Mouse (Mus musculus): ENCODE data around the gene Rere. TPM values are rescaled to one million over a fixed set of nuclear protein-coding genes. Genes with fewer than 3 reads are reported as not detected.

Gene Rere
- polyA plus RNA-seq, 1 experiment from 2014 or later, result 31.4 TPM

DNA sequence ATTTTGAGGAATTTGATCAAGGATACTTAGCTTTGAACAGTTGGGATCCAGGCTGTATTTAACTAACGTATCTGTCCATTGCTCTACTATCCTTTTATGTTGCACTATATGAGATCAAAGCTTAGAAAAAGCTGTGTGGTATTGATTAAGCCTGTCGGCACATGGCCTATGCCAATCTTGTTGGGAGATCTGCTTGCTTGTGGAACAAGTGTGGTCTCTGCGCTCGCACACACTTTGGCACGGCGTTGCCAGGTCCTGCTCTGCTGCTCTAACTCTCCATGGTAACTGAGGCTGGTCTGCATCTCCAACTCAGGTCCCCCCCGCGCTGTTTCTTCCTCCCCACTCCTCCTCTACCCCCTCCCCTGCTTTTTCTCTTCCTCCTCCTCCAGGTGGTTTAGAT, 112.2 kb downstream of the Rere start:
- H3K4me2 ChIP-seq, result peak overlapping the region; percentile 3
- peaks cover 83% of the 10 kb centered on the region for H3K4me1 ChIP-seq (replicated peaks)
- no peak overlapping the region for H3K4me3 ChIP-seq (replicated peaks)
- peak overlapping the region; percentile 30; the same call in 1 of the 2 replicates for H3K27ac ChIP-seq
- WGBS, result 24% methylated on average over 8 of the region's 8 CpGs
- H3K9me3 ChIP-seq, result no peaks in the 10 kb centered on the region
- ATAC-seq (ENCODE audit: insufficient number of reproducible peaks, insufficient read depth, low FRiP score, low TSS enrichment, low read depth), result no peak
- peak overlapping the region; percentile 9; the same call in 1 of the 2 replicates for H3K9ac ChIP-seq (replicated peaks)
- no peaks in the 10 kb centered on the region for H3K27me3 ChIP-seq
- H3K36me3 ChIP-seq, result peaks cover 4% of the 10 kb centered on the region; the same call in 1 of the 2 replicates

DNA sequence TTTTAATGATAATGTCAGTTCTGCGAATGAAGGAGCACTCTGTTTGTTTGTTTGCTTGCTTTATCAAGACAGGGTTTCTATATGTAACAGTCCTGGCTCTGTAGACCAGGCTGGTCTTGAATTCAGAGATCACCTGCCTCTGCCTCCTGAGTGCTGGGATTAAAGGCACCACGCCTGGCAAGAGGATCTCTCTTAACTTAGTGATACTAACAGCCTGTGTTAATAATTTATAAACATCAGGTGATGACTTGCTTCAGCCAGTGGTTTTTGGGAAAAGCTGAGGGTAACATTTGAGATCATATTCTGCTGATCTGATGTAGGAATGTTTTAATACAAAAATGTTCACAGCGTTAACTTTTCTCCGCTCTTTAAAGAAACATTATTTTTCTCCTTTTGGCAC, 112.6 kb downstream of the Rere start:
- no peaks in the 10 kb centered on the region for H3K9me3 ChIP-seq
- WGBS, result 82% methylated on average over 4 of the region's 4 CpGs
- ATAC-seq (ENCODE audit: insufficient number of reproducible peaks, insufficient read depth, low FRiP score, low TSS enrichment, low read depth), result no peak
- H3K4me1 ChIP-seq (replicated peaks), result peaks cover 83% of the 10 kb centered on the region
- no peak overlapping the region for H3K27ac ChIP-seq
- H3K4me2 ChIP-seq, result no peak overlapping the region
- H3K9ac ChIP-seq (replicated peaks), result no peak overlapping the region
- peaks cover 4% of the 10 kb centered on the region; the same call in 1 of the 2 replicates for H3K36me3 ChIP-seq
- H3K27me3 ChIP-seq, result no peaks in the 10 kb centered on the region
- no peak overlapping the region for H3K4me3 ChIP-seq (replicated peaks)

DNA sequence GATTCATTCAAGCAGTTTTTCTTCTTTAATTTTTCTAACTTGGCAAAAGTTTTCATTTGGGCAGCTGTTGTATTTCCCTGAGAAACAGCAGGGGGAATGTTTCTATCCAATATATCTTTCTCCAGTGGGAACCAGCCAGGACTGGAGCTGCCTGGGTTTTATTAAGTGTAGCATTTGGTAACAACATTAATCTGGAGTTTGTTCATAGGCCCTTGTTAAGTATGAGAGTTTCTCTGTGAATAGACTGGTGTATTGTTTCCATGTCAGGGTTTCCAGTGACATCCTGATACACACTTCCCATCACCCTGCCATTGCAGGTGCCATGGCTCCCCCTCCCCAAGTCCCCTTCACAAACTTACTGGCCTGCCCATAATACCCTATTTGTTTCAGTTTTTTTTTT, 114.9 kb downstream of the Rere start:
- Histone ChIP-seq H3K27ac (peak overlapping the region; percentile 89), H3K4me1 (replicated peaks) (peaks cover 95% of the 10 kb centered on the region), H3K4me2 (0 out of 2 replicates have a peak overlapping the region, but pooled peaks have one; percentile 38), H3K9me3 (no peaks in the 10 kb centered on the region), H3K9ac (replicated peaks) (no peak overlapping the region), H3K36me3 (no peaks in the 10 kb centered on the region), H3K4me3 (replicated peaks) (no peak overlapping the region), H3K27me3 (no peaks in the 10 kb centered on the region)
- peak; percentile 53; the same call in 1 of the 2 replicates for ATAC-seq (ENCODE audit: insufficient number of reproducible peaks, insufficient read depth, low FRiP score, low TSS enrichment, low read depth)

DNA sequence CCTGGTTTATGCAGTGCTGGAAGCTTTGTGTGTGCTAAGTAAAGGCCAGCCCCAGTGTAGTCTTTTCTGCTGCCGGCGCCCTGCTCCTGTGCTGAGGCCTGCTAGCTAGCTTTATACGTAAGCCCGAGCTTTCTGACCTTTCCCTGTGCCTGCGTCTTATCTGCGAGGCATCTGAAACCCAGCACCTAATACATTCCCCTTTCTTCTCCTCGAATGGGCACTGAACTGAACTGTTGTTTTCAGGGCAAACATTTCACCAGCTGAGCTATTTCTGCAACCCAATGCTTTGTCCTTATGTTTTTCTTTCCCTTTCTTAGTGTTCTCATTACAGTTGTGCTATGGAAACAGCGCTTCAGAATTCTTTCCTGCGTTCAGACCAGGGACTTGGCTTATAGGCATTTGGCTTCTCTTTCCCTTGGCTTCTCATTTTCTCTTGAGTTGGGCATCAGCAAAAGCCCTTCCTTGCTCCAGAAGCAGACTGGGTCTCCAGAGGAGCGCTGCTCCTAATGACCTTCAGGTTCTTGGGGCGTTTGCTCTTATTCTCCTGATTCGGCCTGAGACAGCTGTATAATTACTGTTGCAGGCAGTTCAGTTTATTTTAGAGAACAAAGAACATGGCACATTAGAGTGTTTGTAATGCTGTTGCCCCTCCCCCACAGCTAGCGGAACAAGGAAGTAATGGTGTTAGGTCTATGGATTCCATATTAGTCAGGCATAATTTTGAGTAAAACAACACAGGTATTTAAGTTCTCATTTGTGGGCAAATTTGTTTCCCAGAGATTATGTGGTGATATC, 115.6 kb downstream of the Rere start:
- no peak overlapping the region for H3K4me3 ChIP-seq (replicated peaks)
- H3K9me3 ChIP-seq, result no peaks in the 10 kb centered on the region
- no peaks in the 10 kb centered on the region for H3K27me3 ChIP-seq
- peak overlapping the region; percentile 45; the same call in 1 of the 2 replicates for H3K9ac ChIP-seq (replicated peaks)
- peak overlapping the region; percentile 89 for H3K27ac ChIP-seq
- no peak for ATAC-seq (ENCODE audit: insufficient number of reproducible peaks, insufficient read depth, low FRiP score, low TSS enrichment, low read depth)
- 23% methylated on average over 13 of the region's 13 CpGs for WGBS
- peaks cover 95% of the 10 kb centered on the region for H3K4me1 ChIP-seq (replicated peaks)
- peak overlapping the region; percentile 38; the same call in 1 of the 2 replicates for H3K4me2 ChIP-seq
- no peaks in the 10 kb centered on the region for H3K36me3 ChIP-seq

DNA sequence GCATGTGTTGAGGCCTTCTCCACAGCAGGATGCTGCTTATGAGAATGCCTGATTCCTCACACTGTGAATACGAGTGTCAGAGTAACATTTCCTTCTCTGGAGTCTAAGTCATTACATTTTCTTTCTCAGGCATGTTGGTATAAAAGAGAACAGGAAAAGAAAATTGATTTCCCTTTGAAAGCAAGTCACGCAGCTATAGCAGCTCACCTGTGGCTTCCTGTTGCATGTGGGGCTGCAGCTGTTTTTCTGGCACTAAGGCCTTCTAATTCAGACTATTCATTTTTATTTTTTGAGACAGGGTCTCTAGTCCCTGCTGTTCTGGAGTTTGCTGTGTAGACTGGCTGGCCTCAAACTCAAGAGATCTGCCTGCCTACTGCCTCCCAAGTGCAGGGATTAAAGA, 117.6 kb downstream of the Rere start:
- Histone ChIP-seq H3K9ac (replicated peaks) (no peak overlapping the region), H3K4me2 (no peak overlapping the region), H3K4me1 (replicated peaks) (peaks cover 94% of the 10 kb centered on the region), H3K36me3 (no peaks in the 10 kb centered on the region), H3K9me3 (no peaks in the 10 kb centered on the region), H3K4me3 (replicated peaks) (no peak overlapping the region), H3K27ac (peak overlapping the region; percentile 50; the same call in 1 of the 2 replicates), H3K27me3 (no peaks in the 10 kb centered on the region)
- WGBS, result 37% methylated on average over 2 of the region's 2 CpGs
- ATAC-seq (ENCODE audit: insufficient number of reproducible peaks, insufficient read depth, low FRiP score, low TSS enrichment, low read depth), result no peak

DNA sequence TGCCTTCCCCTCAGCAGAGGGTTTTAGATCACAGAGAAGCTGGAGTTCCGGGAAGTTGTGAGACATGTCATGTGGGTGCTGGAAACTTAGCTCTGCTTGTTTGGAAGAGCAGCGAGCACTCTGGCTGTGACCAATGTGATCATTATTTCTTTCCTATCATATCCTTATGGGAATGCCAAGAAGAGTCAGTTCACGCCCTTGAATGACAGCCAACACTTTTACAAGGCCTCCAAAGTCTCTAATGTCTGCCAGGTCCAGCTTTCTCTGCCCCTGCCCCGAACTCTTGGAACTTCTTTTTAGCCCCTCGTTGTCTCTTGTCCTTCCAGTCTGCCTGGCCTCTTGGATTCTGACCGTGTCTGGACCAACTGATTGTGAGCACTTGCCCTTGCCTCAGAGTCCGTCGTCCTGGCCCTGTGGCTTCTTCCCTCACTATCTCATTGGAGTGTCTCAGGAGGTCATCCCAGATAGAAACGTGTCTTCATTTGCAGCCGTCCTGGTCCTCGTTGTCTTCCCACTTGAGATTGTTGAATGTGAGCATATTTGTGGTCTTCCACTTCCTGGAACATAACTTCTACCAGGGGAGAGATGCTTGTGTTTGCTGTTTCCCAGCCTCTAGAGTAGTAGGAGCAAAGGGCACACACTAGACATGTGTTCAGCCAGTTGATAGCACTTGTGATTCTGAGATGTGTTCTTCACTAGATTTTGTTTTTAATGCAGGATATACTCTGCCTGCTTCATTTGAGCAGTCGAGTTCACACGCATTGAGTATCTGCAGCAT, 120.6 kb downstream of the Rere start:
- ATAC-seq (ENCODE audit: insufficient number of reproducible peaks, insufficient read depth, low FRiP score, low TSS enrichment, low read depth), result no peak
- H3K4me1 ChIP-seq (replicated peaks), result peaks cover 84% of the 10 kb centered on the region
- H3K4me3 ChIP-seq (replicated peaks), result no peak overlapping the region
- 70% methylated on average over 13 of the region's 13 CpGs for WGBS
- no peak overlapping the region for H3K9ac ChIP-seq (replicated peaks)
- H3K9me3 ChIP-seq, result no peaks in the 10 kb centered on the region
- no peak overlapping the region for H3K4me2 ChIP-seq
- no peak overlapping the region for H3K27ac ChIP-seq
- no peaks in the 10 kb centered on the region for H3K27me3 ChIP-seq
- H3K36me3 ChIP-seq, result peaks cover 10% of the 10 kb centered on the region

DNA sequence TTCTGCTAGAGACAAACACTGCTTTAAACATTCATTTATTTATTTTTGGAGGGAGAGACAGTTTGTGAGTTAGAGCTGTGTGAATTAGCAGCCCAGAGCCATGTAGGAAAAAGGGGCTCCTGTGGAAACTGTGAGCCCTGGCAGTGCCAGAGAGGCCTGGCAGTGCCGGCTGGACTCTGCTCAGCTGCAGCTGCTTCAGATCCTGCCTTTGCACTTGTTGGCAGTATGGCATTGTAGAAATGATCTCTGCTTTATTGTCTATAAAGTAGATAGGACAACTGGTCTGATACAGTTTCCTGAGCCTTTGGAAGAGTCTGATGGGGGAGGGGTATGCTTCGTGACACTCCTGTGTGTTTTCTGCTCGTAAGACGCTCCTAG, 121.2 kb downstream of the Rere start:
- peaks cover 15% of the 10 kb centered on the region for H3K36me3 ChIP-seq
- H3K9me3 ChIP-seq, result no peaks in the 10 kb centered on the region
- no peaks in the 10 kb centered on the region for H3K27me3 ChIP-seq
- H3K9ac ChIP-seq (replicated peaks), result no peak overlapping the region
- ATAC-seq (ENCODE audit: insufficient number of reproducible peaks, insufficient read depth, low FRiP score, low TSS enrichment, low read depth), result no peak
- no peak overlapping the region for H3K27ac ChIP-seq
- 77% methylated on average over 4 of the region's 4 CpGs for WGBS
- no peak overlapping the region for H3K4me3 ChIP-seq (replicated peaks)
- no peak overlapping the region for H3K4me2 ChIP-seq
- H3K4me1 ChIP-seq (replicated peaks), result peaks cover 78% of the 10 kb centered on the region

DNA sequence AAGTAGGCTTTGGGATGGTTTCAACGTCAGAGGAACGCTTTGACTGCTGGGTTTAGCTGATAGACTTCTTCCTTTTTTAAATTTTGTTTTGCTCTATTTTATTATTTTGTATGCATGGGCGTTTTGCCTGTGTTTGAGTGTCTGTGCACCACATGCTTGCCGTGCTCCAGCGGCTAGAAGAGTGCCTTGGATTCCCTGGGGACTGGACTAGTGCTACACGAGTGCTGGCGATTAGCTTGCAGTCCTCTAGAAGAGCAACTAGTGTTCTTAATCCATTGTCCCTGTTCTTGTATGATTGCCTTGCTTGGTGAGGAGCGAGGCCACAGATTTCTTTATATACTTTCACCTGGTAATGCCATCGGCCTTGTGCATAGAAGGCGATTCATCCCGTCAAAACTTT, 122.5 kb downstream of the Rere start:
- peaks cover 29% of the 10 kb centered on the region for H3K36me3 ChIP-seq
- WGBS, result 57% methylated on average over 11 of the region's 11 CpGs
- no peak overlapping the region for H3K4me2 ChIP-seq
- H3K27me3 ChIP-seq, result no peaks in the 10 kb centered on the region
- H3K9ac ChIP-seq (replicated peaks), result no peak overlapping the region
- no peak for ATAC-seq (ENCODE audit: insufficient number of reproducible peaks, insufficient read depth, low FRiP score, low TSS enrichment, low read depth)
- no peaks in the 10 kb centered on the region for H3K9me3 ChIP-seq
- H3K4me1 ChIP-seq (replicated peaks), result peaks cover 65% of the 10 kb centered on the region
- 0 out of 2 replicates have a peak overlapping the region, but pooled peaks have one; percentile 56 for H3K27ac ChIP-seq
- no peak overlapping the region for H3K4me3 ChIP-seq (replicated peaks)

DNA sequence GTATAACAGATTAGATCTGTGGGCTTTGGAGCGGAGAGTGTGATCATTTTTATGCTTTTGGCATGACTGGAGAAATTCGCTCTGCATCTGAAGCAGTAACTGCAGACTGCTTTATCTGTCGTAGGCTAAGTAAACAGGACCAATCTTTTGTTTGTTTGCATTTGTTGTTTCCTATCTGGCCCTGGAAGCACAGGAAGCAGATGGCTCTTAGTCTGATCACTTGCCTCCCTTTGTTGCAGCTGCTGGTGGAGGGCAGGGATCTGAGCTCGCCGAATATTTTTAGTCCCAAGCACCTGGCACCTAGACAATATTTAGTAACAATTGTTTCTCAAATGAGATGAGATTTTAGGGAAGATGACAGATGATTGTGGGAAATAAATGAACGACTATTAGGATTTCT, 123.1 kb downstream of the Rere start:
- Histone ChIP-seq H3K9ac (replicated peaks) (no peak overlapping the region), H3K4me1 (replicated peaks) (peaks cover 58% of the 10 kb centered on the region), H3K4me2 (no peak overlapping the region), H3K9me3 (no peaks in the 10 kb centered on the region), H3K27ac (no peak overlapping the region), H3K4me3 (replicated peaks) (no peak overlapping the region), H3K36me3 (peaks cover 35% of the 10 kb centered on the region), H3K27me3 (no peaks in the 10 kb centered on the region)
- no peak for ATAC-seq (ENCODE audit: insufficient number of reproducible peaks, insufficient read depth, low FRiP score, low TSS enrichment, low read depth)
- WGBS, result 56% methylated on average over 6 of the region's 6 CpGs

DNA sequence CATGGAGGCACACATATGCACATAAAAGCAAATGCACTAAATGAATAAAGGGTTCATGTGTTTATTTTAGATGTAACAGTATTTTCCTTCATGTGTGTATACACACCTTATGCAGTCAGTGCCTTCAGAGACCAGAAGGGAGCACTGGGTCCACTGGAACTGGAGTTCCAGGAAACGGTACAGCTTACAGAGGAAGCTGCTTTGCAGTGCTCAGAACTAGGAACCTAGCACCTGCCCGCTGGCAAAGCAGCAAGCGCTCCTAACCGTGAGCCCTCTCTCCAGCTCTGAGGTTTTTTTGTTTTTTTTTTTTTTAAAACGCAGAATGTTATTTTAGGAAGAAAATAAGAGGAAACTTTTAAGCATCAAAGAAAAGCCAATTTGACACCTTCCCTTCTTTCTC, 124.3 kb downstream of the Rere start:
- H3K27me3 ChIP-seq, result no peaks in the 10 kb centered on the region
- H3K27ac ChIP-seq, result no peak overlapping the region
- 81% methylated on average over 5 of the region's 5 CpGs for WGBS
- no peak overlapping the region for H3K4me2 ChIP-seq
- no peaks in the 10 kb centered on the region for H3K9me3 ChIP-seq
- no peak overlapping the region for H3K4me3 ChIP-seq (replicated peaks)
- peaks cover 37% of the 10 kb centered on the region for H3K36me3 ChIP-seq
- H3K9ac ChIP-seq (replicated peaks), result no peak overlapping the region
- H3K4me1 ChIP-seq (replicated peaks), result peaks cover 50% of the 10 kb centered on the region
- no peak for ATAC-seq (ENCODE audit: insufficient number of reproducible peaks, insufficient read depth, low FRiP score, low TSS enrichment, low read depth)

DNA sequence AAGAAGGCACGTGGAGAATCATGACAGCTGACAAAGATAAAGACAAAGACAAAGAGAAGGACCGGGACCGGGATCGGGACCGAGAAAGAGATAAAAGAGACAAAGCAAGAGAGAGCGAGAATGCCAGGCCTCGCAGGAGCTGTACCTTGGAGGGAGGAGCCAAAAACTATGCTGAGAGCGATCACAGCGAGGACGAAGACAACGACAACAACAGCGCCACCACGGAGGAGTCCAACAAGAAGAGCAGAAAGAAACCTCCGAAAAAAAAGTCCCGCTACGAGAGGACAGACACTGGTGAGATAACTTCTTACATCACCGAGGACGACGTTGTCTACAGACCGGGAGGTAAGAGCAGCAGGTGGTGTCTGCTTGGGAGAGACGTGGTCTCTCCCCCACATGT, 124.9 kb downstream of the Rere start:
- no peak overlapping the region for H3K9ac ChIP-seq (replicated peaks)
- no peak for ATAC-seq (ENCODE audit: insufficient number of reproducible peaks, insufficient read depth, low FRiP score, low TSS enrichment, low read depth)

More for the DNA sequence above, 124.9 kb downstream of the Rere start:
- no peak overlapping the region for H3K4me2 ChIP-seq
- H3K9me3 ChIP-seq, result no peaks in the 10 kb centered on the region
- H3K4me1 ChIP-seq (replicated peaks), result peaks cover 46% of the 10 kb centered on the region
- H3K27ac ChIP-seq, result 0 out of 2 replicates have a peak overlapping the region, but pooled peaks have one; percentile 17
- H3K27me3 ChIP-seq, result no peaks in the 10 kb centered on the region
- H3K4me3 ChIP-seq (replicated peaks), result no peak overlapping the region
- WGBS, result 75% methylated on average over 21 of the region's 21 CpGs
- H3K36me3 ChIP-seq, result peaks cover 37% of the 10 kb centered on the region

Measured in limb, embryonic 12.5 days (tissue).